Mouse (Mus musculus) forebrain, embryonic 16.5 days (tissue): ENCODE data around the gene 9030025P20Rik. TPM values are rescaled to one million over a fixed set of nuclear protein-coding genes. Genes with fewer than 3 reads are reported as not detected.
"Not testable (repeated sequence)": the region's sequence is repeated elsewhere in the genome, so short reads cannot be mapped to it uniquely, and the experiment has no call there.

Source experiments
- ATAC-seq: fragments of 200-750 bp; cut with Nextera tagmentation; 2 replicates; pipeline ENCODE4 v1.8.0; 2017; ENCODE audit warnings: mild to moderate bottlenecking, moderate library complexity
- H3K27ac ChIP-seq: fragments of 300-500 bp; sonication (generic); 2 replicates; pipeline ENCODE4 v1.5.1; 2014; ENCODE audit warnings: low read length, control low read depth
- H3K27me3 ChIP-seq: fragments of 300-500 bp; sonication (generic); replicated peaks from 2 replicates; pipeline ENCODE4 v1.6.1; 2014; ENCODE audit warnings: low read length; ENCODE audit not compliant: control insufficient read depth, insufficient read depth
- H3K36me3 ChIP-seq: fragments of 300-500 bp; sonication (generic); 2 replicates; pipeline ENCODE4 v1.6.1; 2014; ENCODE audit not compliant: control insufficient read depth, insufficient read depth
- H3K4me1 ChIP-seq: fragments of 300-500 bp; sonication (generic); replicated peaks from 2 replicates; pipeline ENCODE4 v1.6.1; 2014; ENCODE audit warnings: low read length; ENCODE audit not compliant: control insufficient read depth, insufficient read depth
- H3K4me2 ChIP-seq: fragments of 300-500 bp; sonication (generic); 2 replicates; pipeline ENCODE4 v1.6.1; 2014; ENCODE audit warnings: mild to moderate bottlenecking, low read length, control low read depth
- H3K4me3 ChIP-seq: fragments of 300-500 bp; sonication (generic); replicated peaks from 2 replicates; pipeline ENCODE4 v1.5.1; 2014; ENCODE audit warnings: mild to moderate bottlenecking, low read length, control low read depth
- H3K9ac ChIP-seq: fragments of 300-500 bp; sonication (generic); replicated peaks from 2 replicates; pipeline ENCODE4 v1.6.1; 2014; ENCODE audit warnings: low read depth, low read length, control low read depth
- H3K9me3 ChIP-seq: fragments of 300-500 bp; sonication (generic); 2 replicates; pipeline ENCODE4 v1.6.1; 2016; ENCODE audit warnings: low read length; ENCODE audit not compliant: control insufficient read depth
- WGBS: fragments of 180-500 bp; shearing (Covaris S2); extraction: QIAGEN DNeasy Blood & Tissue Kit; methylation state at CpG from one replicate; pipeline ENCODE4 v1.1.7; 2014; 5-methylcytosine and 5-hydroxymethylcytosine counted together
- polyA plus RNA-seq: library from polyadenylated mRNA; unstranded; fragments of >200 nt; fragmentation: Nextera tagmentation; extraction: Ambion mirVana; gene quantifications from 2 replicates; pipeline ENCODE4 v1.2.1, GENCODE M21; 2015

9030025P20Rik gene
- polyA plus RNA-seq, 1 experiment from 2014 or later: 6.9 TPM

- 91% methylated on average over 1 of the region's 1 CpGs for WGBS
- peaks cover 4% of the 10 kb centered on the region; the same call in 1 of the 2 replicates for H3K36me3 ChIP-seq
- no peak overlapping the region; the same call in 1 of the 2 replicates for H3K4me2 ChIP-seq
- ATAC-seq: no peak
- H3K4me1 ChIP-seq: peaks cover 18% of the 10 kb centered on the region
- H3K27ac ChIP-seq: no peak overlapping the region
- no peak overlapping the region for H3K4me3 ChIP-seq
- no peaks in the 10 kb centered on the region for H3K9me3 ChIP-seq
- H3K27me3 ChIP-seq: no peaks in the 10 kb centered on the region
- H3K9ac ChIP-seq: no peak overlapping the region
Measured at GRCm38 (mm10) chr17:14944551-14944950, 33.7 kb upstream of the 9030025P20Rik start.

- 87% methylated on average over 7 of the region's 7 CpGs for WGBS
- no peak overlapping the region for H3K4me2 ChIP-seq
- peaks cover 15% of the 10 kb centered on the region for H3K36me3 ChIP-seq
Measured at GRCm38 (mm10) chr17:14949161-14949827, 29.0 kb upstream of the 9030025P20Rik start.

GRCm38 (mm10) chr17:14953452-14953851 lies 24.8 kb upstream of the 9030025P20Rik start:
- Histone ChIP-seq H3K36me3 (peaks cover 12% of the 10 kb centered on the region), H3K27me3 (no peaks in the 10 kb centered on the region), H3K4me2 (no peak overlapping the region), H3K9ac (no peak overlapping the region), H3K4me1 (no peaks in the 10 kb centered on the region), H3K4me3 (no peak overlapping the region), H3K9me3 (no peaks in the 10 kb centered on the region), H3K27ac (no peak overlapping the region)
- ATAC-seq: no peak
- WGBS: 95% methylated on average over 8 of the region's 8 CpGs

More at GRCm38 (mm10) chr17:14949161-14949827, 29.0 kb upstream of the 9030025P20Rik start:
- no peaks in the 10 kb centered on the region for H3K9me3 ChIP-seq
- H3K27me3 ChIP-seq: no peaks in the 10 kb centered on the region
- peaks cover 7% of the 10 kb centered on the region for H3K4me1 ChIP-seq
- no peak for ATAC-seq
- no peak overlapping the region for H3K27ac ChIP-seq
- H3K4me3 ChIP-seq: no peak overlapping the region
- no peak overlapping the region for H3K9ac ChIP-seq

GRCm38 (mm10) chr17:14958686-14959327 lies 19.5 kb upstream of the 9030025P20Rik start:
- peaks cover 4% of the 10 kb centered on the region for H3K36me3 ChIP-seq
- 92% methylated on average over 5 of the region's 5 CpGs for WGBS

GRCm38 (mm10) chr17:14959979-14960378 lies 18.3 kb upstream of the 9030025P20Rik start:
- peak overlapping the region; percentile 28 for H3K4me3 ChIP-seq
- peak overlapping the region; percentile 39; the same call in 1 of the 2 replicates for H3K9ac ChIP-seq
- H3K36me3 ChIP-seq: no peaks in the 10 kb centered on the region
- H3K27me3 ChIP-seq: no peaks in the 10 kb centered on the region
- 19% methylated on average over 3 of the region's 3 CpGs for WGBS
- no peak overlapping the region for H3K27ac ChIP-seq
- H3K4me1 ChIP-seq: peaks cover 9% of the 10 kb centered on the region
- H3K4me2 ChIP-seq: peak overlapping the region; percentile 55
- no peaks in the 10 kb centered on the region for H3K9me3 ChIP-seq
- ATAC-seq: no peak

More at GRCm38 (mm10) chr17:14958686-14959327, 19.5 kb upstream of the 9030025P20Rik start:
- H3K27ac ChIP-seq: no peak overlapping the region
- peaks cover 9% of the 10 kb centered on the region for H3K4me1 ChIP-seq
- no peaks in the 10 kb centered on the region for H3K9me3 ChIP-seq
- ATAC-seq: no peak
- H3K4me2 ChIP-seq: no peak overlapping the region
- H3K9ac ChIP-seq: no peak overlapping the region
- no peaks in the 10 kb centered on the region for H3K27me3 ChIP-seq
- H3K4me3 ChIP-seq: no peak overlapping the region

- peaks cover 9% of the 10 kb centered on the region for H3K4me1 ChIP-seq
- peak overlapping the region; percentile 65 for H3K9ac ChIP-seq
- ATAC-seq: peak; percentile 11; the same call in 1 of the 2 replicates
- H3K4me2 ChIP-seq: peak overlapping the region; percentile 99
- H3K27ac ChIP-seq: no peak overlapping the region
- H3K9me3 ChIP-seq: no peaks in the 10 kb centered on the region
- WGBS: under 1% methylated on average over 20 of the region's 23 CpGs
- H3K4me3 ChIP-seq: peak overlapping the region; percentile 70
- H3K36me3 ChIP-seq: no peaks in the 10 kb centered on the region
- no peaks in the 10 kb centered on the region for H3K27me3 ChIP-seq
Measured at GRCm38 (mm10) chr17:14960520-14960919, 17.7 kb upstream of the 9030025P20Rik start.

GRCm38 (mm10) chr17:14960951-14961556 lies 17.2 kb upstream of the 9030025P20Rik start, which contains the start of gene Phf10:
Phf10 (minus strand) TSS chr17:14961273.
- not testable (repeated sequence) for H3K27me3 ChIP-seq, H3K27ac ChIP-seq, H3K4me1 ChIP-seq, H3K36me3 ChIP-seq, H3K9me3 ChIP-seq
- 0% methylated on average over 32 of the region's 100 CpGs for WGBS
- ATAC-seq: peak; percentile 76
- Histone ChIP-seq H3K9ac (peak within 1 kb of the TSS; percentile 65), H3K4me3 (peak within 1 kb of the TSS; percentile 70), H3K4me2 (peak within 1 kb of the TSS; percentile 99)

DNA sequence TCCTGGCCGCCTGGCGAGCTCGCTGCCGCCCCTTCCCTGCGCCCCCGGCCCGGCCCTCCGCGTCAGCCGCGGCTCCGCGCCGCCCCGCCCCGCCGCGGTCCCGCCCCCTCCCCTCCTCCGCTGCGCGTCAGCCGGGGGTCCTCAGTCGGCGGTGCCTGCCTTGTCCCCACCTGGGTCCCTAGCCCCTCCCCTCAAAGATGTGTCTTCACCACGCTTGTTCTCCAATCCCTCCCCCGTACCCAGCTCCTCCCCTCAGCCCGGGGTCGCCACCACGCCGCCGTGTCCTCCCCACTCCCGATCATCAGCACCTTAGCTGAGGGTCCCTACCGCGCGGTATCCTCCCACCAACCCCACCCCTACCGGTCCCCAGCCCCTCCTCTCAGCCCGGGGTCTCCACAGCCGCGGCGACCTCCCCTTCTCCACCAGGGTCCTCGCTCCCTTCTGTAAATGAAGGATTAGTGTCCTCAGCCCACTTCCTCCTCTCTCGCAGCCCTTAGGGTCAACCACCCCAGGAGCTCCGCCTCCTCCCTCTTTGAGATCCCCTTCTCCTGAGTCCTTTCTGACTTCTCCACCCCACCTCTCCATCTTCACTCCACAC lies 16.6 kb upstream of the 9030025P20Rik start:
- WGBS: no CpG with 5 or more reads among the region's 44 CpGs
- peak; percentile 96 for ATAC-seq
- not testable (repeated sequence) for H3K27me3 ChIP-seq, H3K4me1 ChIP-seq, H3K27ac ChIP-seq, H3K4me3 ChIP-seq, H3K9ac ChIP-seq, H3K9me3 ChIP-seq, H3K36me3 ChIP-seq, H3K4me2 ChIP-seq

DNA sequence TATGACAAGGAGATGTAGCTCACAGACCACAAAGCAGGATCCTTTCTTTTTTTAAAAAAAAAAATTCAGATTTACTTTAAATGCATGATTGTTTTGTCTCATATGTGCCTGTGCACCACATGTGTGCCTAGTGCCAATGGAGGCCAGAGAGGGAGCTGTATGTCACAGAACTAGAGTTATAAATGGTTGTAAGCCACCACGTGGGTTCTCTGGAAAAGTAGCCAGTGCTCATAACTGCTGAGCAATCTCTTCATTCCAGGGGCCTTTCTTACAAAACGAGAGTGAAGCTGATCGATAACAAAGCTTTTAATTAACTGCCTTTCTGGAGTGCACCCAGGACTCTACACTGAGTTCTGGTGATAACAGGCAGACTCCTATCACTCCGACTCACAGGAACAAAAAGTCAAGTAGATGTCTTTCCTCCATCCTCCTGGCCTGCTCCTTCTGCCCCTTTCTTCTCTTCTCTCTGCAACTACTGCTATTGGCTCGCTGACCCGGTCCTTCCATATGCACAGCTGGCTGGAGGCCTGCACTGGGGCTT lies 9.8 kb upstream of the 9030025P20Rik start:
- H3K27me3 ChIP-seq, ATAC-seq, H3K36me3 ChIP-seq, H3K27ac ChIP-seq, H3K9ac ChIP-seq, H3K4me3 ChIP-seq, H3K4me1 ChIP-seq, H3K4me2 ChIP-seq, H3K9me3 ChIP-seq: not testable (repeated sequence)
- no CpG with 5 or more reads among the region's 6 CpGs for WGBS
